Mouse (Mus musculus) hindbrain, embryonic 14.5 days (tissue): Measurements from ENCODE around the gene Sft2d2. TPM values are rescaled to one million over a fixed set of nuclear protein-coding genes. Genes with fewer than 3 reads are reported as not detected.
A peak's percentile ranks its signal among the peaks of the same experiment; 100 is the strongest.

Experiments
- ATAC-seq: fragments of 200-750 bp; cut with Nextera tagmentation; 2 replicates; pipeline ENCODE4 v1.8.0; 2017; ENCODE audit warnings: moderate number of reproducible peaks, mild to moderate bottlenecking, moderate TSS enrichment, moderate library complexity; ENCODE audit not compliant: low FRiP score
- DNase-seq: peaks from one replicate; pipeline ENCODE4 v3.0.0-alpha.2; 2015; ENCODE audit warnings: low spot score
- H3K27ac ChIP-seq: fragments of 300-500 bp; sonication (generic); 2 replicates; pipeline ENCODE4 v1.5.1; 2014; ENCODE audit warnings: mild to moderate bottlenecking, moderate library complexity
- H3K27me3 ChIP-seq: fragments of 300-500 bp; sonication (generic); 2 replicates; pipeline ENCODE4 v1.6.1; 2014; ENCODE audit warnings: mild to moderate bottlenecking, low read length, mixed read lengths; ENCODE audit not compliant: control insufficient read depth, insufficient read depth
- H3K36me3 ChIP-seq: fragments of 300-500 bp; sonication (generic); replicated peaks from 2 replicates; pipeline ENCODE4 v1.6.1; 2014; ENCODE audit not compliant: control insufficient read depth, insufficient read depth
- H3K4me1 ChIP-seq: fragments of 300-500 bp; sonication (generic); replicated peaks from 2 replicates; pipeline ENCODE4 v1.6.1; 2014; ENCODE audit warnings: antibody characterized with exemption, low read length, mixed read lengths; ENCODE audit not compliant: control insufficient read depth, insufficient read depth
- H3K4me2 ChIP-seq: fragments of 300-500 bp; sonication (generic); replicated peaks from 2 replicates; pipeline ENCODE4 v1.6.1; 2014; ENCODE audit warnings: mild to moderate bottlenecking, moderate library complexity
- H3K4me3 ChIP-seq: fragments of 300-500 bp; sonication (generic); replicated peaks from 2 replicates; pipeline ENCODE4 v1.5.1; 2014; ENCODE audit warnings: mild to moderate bottlenecking, low read length
- H3K9ac ChIP-seq: fragments of 300-500 bp; sonication (generic); 2 replicates; pipeline ENCODE4 v1.6.1; 2014
- H3K9me3 ChIP-seq: fragments of 300-500 bp; sonication (generic); 2 replicates; pipeline ENCODE4 v1.6.1; 2016; ENCODE audit warnings: low read length; ENCODE audit not compliant: control insufficient read depth
- WGBS: fragments of 180-500 bp; shearing (Covaris S2); extraction: QIAGEN DNeasy Blood & Tissue Kit; methylation state at CpG from one replicate; pipeline ENCODE4 v1.1.7; 2014; 5-methylcytosine and 5-hydroxymethylcytosine counted together
- polyA plus RNA-seq: library from polyadenylated mRNA; unstranded; fragments of >200 nt; fragmentation: Nextera tagmentation; extraction: Ambion mirVana; gene quantifications from 2 replicates; pipeline ENCODE4 v1.2.1, GENCODE M21; 2014

The Sft2d2 gene
- polyA plus RNA-seq, 1 experiment from 2014 or later = 8.0 TPM

GRCm38 (mm10) chr1:165205591-165205990 lies 11.4 kb upstream of the Sft2d2 start:
- H3K27ac ChIP-seq = no peak overlapping the region
- no peak overlapping the region for H3K4me3 ChIP-seq
- H3K4me1 ChIP-seq = no peaks in the 10 kb centered on the region
- DNase-seq = no peak
- H3K27me3 ChIP-seq = no peaks in the 10 kb centered on the region
- H3K36me3 ChIP-seq = no peaks in the 10 kb centered on the region
- 55% methylated on average over 2 of the region's 2 CpGs for WGBS
- no peak overlapping the region for H3K4me2 ChIP-seq
- no peak overlapping the region for H3K9ac ChIP-seq
- no peak for ATAC-seq
- H3K9me3 ChIP-seq = no peaks in the 10 kb centered on the region

- no peaks in the 10 kb centered on the region for H3K4me1 ChIP-seq
- WGBS = 54% methylated on average over 2 of the region's 2 CpGs
- no peaks in the 10 kb centered on the region for H3K9me3 ChIP-seq
- no peaks in the 10 kb centered on the region for H3K36me3 ChIP-seq
- H3K27ac ChIP-seq = no peak overlapping the region
- no peak for ATAC-seq
- H3K4me3 ChIP-seq = no peak overlapping the region
- DNase-seq = no peak
- H3K27me3 ChIP-seq = no peaks in the 10 kb centered on the region
- no peak overlapping the region for H3K9ac ChIP-seq
- no peak overlapping the region for H3K4me2 ChIP-seq
Observed at GRCm38 (mm10) chr1:165203488-165204035, 9.3 kb upstream of the Sft2d2 start.

- no peak overlapping the region for H3K4me3 ChIP-seq
- H3K27ac ChIP-seq = no peak overlapping the region
- H3K36me3 ChIP-seq = no peaks in the 10 kb centered on the region
- H3K4me2 ChIP-seq = no peak overlapping the region
- 87% methylated on average over 4 of the region's 4 CpGs for WGBS
- no peaks in the 10 kb centered on the region for H3K9me3 ChIP-seq
- no peak overlapping the region for H3K9ac ChIP-seq
- H3K27me3 ChIP-seq = no peaks in the 10 kb centered on the region
- ATAC-seq = no peak
- no peak for DNase-seq
- no peaks in the 10 kb centered on the region for H3K4me1 ChIP-seq
Observed at GRCm38 (mm10) chr1:165201445-165202012, 7.3 kb upstream of the Sft2d2 start.

GRCm38 (mm10) chr1:165200748-165201147 lies 6.5 kb upstream of the Sft2d2 start:
- Histone ChIP-seq H3K4me1 (no peaks in the 10 kb centered on the region), H3K36me3 (no peaks in the 10 kb centered on the region), H3K4me3 (no peak overlapping the region), H3K27ac (no peak overlapping the region), H3K9ac (no peak overlapping the region), H3K9me3 (no peaks in the 10 kb centered on the region), H3K27me3 (no peaks in the 10 kb centered on the region), H3K4me2 (no peak overlapping the region)
- no peak for ATAC-seq
- 83% methylated on average over 8 of the region's 8 CpGs for WGBS
- no peak for DNase-seq

GRCm38 (mm10) chr1:165199639-165200038 lies 5.4 kb upstream of the Sft2d2 start:
- ATAC-seq = no peak
- WGBS = 70% methylated on average over 3 of the region's 3 CpGs
- no peak overlapping the region for H3K4me2 ChIP-seq

GRCm38 (mm10) chr1:165198951-165199350 lies 4.7 kb upstream of the Sft2d2 start:
- WGBS = 74% methylated on average over 1 of the region's 1 CpGs
- no peak overlapping the region for H3K4me2 ChIP-seq
- peaks cover 4% of the 10 kb centered on the region; the same call in 1 of the 2 replicates for H3K4me1 ChIP-seq
- no peak overlapping the region for H3K9ac ChIP-seq
- DNase-seq = no peak
- H3K27ac ChIP-seq = no peak overlapping the region
- H3K9me3 ChIP-seq = no peaks in the 10 kb centered on the region
- peaks cover 15% of the 10 kb centered on the region for H3K27me3 ChIP-seq
- no peak for ATAC-seq
- H3K4me3 ChIP-seq = no peak overlapping the region
- H3K36me3 ChIP-seq = no peaks in the 10 kb centered on the region

More at GRCm38 (mm10) chr1:165199639-165200038, 5.4 kb upstream of the Sft2d2 start:
- Histone ChIP-seq H3K4me3 (no peak overlapping the region), H3K36me3 (no peaks in the 10 kb centered on the region), H3K27me3 (peaks cover 9% of the 10 kb centered on the region), H3K4me1 (peaks cover 3% of the 10 kb centered on the region; the same call in 1 of the 2 replicates), H3K27ac (no peak overlapping the region), H3K9ac (no peak overlapping the region), H3K9me3 (no peaks in the 10 kb centered on the region)
- DNase-seq = no peak

- Histone ChIP-seq H3K9me3 (no peaks in the 10 kb centered on the region), H3K27me3 (peaks cover 25% of the 10 kb centered on the region), H3K27ac (no peak overlapping the region), H3K9ac (no peak overlapping the region), H3K4me2 (no peak overlapping the region), H3K36me3 (no peaks in the 10 kb centered on the region), H3K4me3 (no peak overlapping the region), H3K4me1 (peaks cover 4% of the 10 kb centered on the region; the same call in 1 of the 2 replicates)
- ATAC-seq = no peak
- no peak for DNase-seq
- WGBS = 82% methylated on average over 3 of the region's 3 CpGs
Observed at GRCm38 (mm10) chr1:165197875-165198274, 3.6 kb upstream of the Sft2d2 start.

- Histone ChIP-seq H3K4me2 (no peak overlapping the region), H3K9me3 (no peaks in the 10 kb centered on the region), H3K4me1 (peaks cover 4% of the 10 kb centered on the region; the same call in 1 of the 2 replicates), H3K9ac (no peak overlapping the region), H3K27ac (no peak overlapping the region), H3K36me3 (no peaks in the 10 kb centered on the region), H3K4me3 (no peak overlapping the region), H3K27me3 (peaks cover 29% of the 10 kb centered on the region)
- DNase-seq (no peak), ATAC-seq (no peak)
- WGBS = 76% methylated on average over 3 of the region's 3 CpGs
Observed at GRCm38 (mm10) chr1:165195396-165195960, 1.2 kb upstream of the Sft2d2 start.

GRCm38 (mm10) chr1:165194662-165195013 lies 400 bp upstream of the Sft2d2 start:
- peak overlapping the region; percentile 86 for H3K4me2 ChIP-seq

More at GRCm38 (mm10) chr1:165194662-165195013, 400 bp upstream of the Sft2d2 start:
- H3K4me3 ChIP-seq = peak overlapping the region; percentile 67
- H3K9me3 ChIP-seq = no peaks in the 10 kb centered on the region
- H3K27me3 ChIP-seq = peaks cover 29% of the 10 kb centered on the region
- no peak for DNase-seq
- H3K36me3 ChIP-seq = no peaks in the 10 kb centered on the region
- no peak overlapping the region for H3K27ac ChIP-seq
- peak overlapping the region; percentile 59 for H3K9ac ChIP-seq
- 15% methylated on average over 5 of the region's 5 CpGs for WGBS
- H3K4me1 ChIP-seq = peaks cover 4% of the 10 kb centered on the region; the same call in 1 of the 2 replicates
- ATAC-seq = no peak; the same call in 1 of the 2 replicates
